Mouse (Mus musculus): ENCODE measurements around the gene Creb3l2.

The Creb3l2 gene

DNA sequence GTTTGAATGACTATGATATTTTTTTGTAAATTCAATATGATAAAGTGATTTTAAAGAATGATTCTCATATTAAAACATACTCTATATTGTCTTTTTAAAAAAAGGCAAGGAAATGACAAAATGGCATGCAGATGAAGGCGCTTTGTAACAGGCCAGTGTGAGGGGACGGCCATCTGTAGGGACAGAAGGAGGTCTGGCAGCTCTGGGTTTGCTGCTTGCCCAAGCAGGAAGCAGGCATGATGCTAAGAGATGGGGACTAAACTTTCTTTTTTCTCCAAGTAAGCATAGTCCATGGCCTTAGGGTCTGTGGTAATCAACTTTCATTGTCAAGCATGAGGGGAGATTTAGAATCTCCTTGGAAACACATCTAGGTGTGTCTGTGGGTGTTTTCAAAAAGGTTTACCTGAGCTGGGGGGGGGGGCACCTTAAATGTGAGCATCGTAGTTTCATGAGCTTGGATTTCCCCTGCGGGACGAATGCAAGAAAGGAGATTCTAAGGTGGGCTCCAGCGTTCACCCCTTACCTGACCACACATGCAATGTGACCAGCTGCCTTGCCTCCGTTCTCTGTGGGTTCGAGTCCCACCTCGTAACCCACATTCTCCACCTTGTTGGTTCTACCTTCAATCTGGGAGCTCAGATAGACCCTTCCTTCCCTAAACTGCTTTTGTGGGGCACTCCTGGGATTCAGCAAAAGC, 115.9 kb downstream of the Creb3l2 start:
- no peak for DNase-seq (ENCODE audit: extremely low spot score)

DNA sequence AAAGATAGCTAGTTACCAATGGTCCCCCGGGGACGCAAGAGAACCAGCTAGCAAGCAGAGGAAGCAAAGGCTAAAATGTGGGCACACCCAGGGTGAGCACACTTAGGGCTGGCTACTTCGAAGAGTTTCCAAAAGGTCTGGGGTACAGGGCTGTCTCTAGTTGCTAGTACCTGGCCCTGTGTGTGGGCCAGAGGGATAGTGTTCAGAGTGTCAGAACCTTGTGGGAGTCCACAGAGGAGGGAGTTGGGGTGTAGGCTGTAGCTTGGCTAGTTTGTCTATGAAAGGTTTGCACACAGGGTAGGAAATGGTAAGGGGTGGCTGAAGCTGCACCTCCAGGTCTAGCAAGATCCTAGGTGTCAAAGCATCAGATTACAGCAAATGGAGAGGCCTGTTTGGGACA, 116.9 kb downstream of the Creb3l2 start:
- no peak for DNase-seq (ENCODE audit: extremely low spot score)

DNA sequence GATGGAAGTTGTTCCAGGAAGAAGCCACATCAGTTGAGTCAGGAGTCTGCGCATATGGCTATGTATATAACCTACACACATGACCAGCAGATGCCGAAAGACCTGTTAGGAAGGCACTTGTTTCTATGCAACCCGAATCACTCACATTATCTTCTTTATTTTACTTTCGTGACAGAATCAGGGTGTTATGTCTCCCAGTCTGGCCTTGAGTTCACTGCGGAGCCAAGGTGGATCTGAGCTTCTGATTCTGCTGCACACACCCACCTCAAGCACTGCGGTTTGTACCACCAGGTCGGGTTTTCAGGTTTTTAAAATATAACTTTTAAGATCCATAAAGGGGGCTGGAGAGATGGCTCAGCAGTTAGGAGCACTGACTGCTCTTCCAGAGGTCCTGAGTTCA, 119.3 kb downstream of the Creb3l2 start:
- no peak for DNase-seq (ENCODE audit: extremely low spot score)

DNA sequence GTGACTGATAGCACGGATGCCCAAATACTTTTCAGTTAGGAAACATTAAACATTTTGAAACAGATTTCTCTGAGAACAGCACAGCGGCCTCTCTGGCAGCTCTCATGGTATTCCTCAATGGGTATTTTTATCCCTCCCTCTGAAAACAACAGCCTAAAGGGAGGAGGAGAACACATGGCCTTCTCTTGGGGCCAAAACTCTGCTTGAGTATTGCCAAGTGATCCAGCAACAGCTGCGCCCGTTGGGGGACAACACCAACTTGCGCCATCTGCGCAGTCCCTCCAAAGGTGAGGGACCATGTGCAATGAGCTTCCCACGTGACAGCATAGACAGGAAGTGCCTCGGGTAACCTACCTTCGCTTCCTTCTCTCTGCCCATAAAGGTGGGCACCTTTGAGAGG, 119.9 kb downstream of the Creb3l2 start:
- no peak for DNase-seq (ENCODE audit: extremely low spot score)

DNA sequence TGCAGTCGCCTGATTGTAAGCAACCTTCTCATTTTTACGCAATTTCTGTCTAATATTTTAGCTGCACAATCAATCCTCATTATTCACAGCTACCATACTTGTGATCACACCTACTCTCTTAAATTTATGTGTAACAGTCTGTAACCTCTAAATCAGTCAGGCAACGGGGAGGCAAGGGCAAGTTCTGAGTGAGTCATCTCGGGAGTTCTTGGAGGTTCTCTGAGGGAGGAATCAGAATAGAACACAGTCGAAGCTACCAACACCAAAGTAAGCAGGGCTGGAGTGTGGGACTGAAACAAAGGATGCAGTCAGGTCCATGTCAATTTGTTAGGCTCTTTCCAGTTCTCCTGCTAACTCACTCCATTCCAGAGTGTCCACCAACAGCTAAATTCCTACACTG, 124.0 kb downstream of the Creb3l2 start:
- DNase-seq (ENCODE audit: extremely low spot score) = no peak

DNA sequence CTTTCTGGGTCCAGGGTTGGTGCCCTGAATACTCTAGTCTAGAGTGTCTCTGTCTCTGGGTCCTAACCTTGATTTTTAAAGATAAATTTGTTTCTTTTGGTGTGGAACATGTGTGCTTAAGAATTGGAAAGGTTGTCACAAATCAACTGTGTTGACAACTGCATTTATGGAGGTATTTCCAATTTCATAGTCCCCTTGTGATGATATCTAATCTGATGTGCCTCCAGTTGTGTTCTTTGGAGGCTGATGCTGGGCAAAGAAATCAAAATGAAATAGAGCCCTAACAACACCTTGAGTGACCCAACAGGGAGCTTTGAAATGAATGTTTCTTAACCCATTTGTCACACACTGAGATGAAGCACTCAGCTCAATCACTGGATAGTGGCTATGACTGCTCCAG, 126.5 kb downstream of the Creb3l2 start:
- DNase-seq (ENCODE audit: extremely low spot score) = no peak

DNA sequence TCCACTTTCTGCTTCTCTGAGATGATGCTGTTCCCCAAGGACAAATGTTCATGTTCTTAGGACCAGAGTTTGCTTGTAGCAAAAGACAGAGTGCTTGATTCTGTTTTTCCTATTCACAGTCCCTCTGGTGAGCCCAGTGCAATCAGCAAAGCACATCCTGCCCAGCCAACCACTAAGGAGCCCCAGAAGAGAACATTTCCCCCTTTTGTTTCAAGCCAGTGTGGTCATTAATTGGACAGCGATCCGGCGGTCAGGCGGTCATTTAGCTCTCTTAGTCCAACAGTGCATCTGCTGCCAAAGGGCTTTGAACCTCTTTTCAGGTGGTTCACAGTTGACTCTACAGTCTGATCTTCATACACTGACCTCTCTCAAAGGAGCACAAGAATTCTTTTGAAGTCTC, 131.3 kb downstream of the Creb3l2 start:
- no peak for DNase-seq (ENCODE audit: extremely low spot score)

DNA sequence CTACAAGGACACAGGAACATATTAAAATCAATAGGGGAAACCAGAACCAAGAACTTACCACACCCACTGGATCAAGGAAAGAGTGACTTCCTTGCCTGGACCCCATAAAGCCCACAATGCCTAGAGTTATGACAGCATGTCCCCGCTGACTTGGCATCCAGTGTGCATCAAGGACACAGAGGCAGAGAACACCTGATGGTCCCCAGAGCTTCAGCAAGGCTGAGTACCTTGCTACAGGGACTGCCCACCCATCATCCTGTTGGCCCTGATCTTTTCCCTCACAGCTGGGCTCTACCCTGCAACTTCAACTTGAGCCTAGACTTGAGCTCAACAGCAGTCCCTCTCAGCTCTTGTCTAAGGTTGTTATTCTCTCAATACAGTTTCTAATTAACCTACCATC, 135.3 kb downstream of the Creb3l2 start:
- no peak for DNase-seq (ENCODE audit: extremely low spot score)

DNA sequence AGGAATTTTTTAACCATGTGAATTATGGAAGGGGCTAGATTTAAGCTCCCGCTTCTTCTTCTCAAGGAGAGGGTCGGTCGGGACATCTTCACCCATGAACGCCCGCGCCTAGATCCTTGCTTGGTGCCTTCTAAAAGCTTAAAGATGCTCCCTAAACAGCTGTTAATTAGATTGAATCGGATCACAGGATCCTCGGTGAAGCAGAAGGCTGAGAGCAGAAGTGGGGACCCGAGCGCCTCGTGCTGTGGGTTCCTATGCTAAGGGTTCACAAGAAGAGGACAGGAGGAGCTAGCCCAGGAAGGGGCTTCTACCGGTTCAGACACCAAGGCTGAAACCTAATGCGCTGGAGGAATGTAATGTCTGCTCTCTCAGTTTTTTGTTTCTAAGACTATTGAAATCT, 141.5 kb downstream of the Creb3l2 start:
- no peak for DNase-seq (ENCODE audit: extremely low spot score)

DNA sequence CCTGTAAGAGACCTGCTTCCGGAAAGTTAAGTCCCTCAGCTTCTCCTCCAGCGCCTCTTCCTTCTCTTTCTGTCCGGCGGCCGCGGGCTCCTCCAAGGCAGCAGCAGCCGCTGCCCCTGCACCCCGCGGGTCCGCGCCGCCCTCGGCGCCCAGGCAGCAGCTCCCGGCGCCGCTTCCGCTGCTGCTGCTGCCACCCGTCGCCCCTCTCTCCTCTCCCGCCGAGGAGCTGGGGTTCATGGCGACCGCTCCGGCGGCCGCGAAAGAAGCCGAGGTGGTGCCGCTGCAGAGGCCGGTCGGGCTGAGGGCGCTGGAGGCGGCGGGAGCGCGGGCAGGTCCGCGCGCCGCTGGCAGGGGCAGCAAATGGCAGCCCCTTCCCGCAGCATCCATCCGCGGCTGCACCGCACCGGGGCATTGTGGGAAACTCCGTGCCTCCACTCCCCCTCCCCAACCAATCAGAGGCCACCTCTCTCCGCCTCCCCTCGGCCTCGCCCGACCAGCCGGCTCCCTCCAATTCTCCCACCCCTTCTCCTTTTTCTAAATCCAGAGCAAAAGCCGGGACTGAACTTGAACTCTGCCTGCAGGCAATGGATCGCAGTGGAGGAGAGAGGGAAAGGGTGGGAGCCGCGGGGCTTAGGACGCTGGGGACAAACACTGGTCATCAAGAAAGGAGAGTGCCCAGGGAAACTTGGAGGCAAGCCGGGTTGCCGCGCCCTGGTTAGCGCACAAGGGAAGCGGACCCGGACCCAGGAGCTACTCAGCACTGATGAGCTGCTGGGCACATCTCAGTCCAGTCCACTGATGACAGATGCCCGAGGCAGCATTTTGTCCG, 142.2 kb downstream of the Creb3l2 start, which contains the start of gene Dgki:
TSS of gene Dgki (minus strand) at position 623 of the 829 bp plus-strand sequence.
- DNase-seq (ENCODE audit: extremely low spot score) = peak; percentile 66

DNA sequence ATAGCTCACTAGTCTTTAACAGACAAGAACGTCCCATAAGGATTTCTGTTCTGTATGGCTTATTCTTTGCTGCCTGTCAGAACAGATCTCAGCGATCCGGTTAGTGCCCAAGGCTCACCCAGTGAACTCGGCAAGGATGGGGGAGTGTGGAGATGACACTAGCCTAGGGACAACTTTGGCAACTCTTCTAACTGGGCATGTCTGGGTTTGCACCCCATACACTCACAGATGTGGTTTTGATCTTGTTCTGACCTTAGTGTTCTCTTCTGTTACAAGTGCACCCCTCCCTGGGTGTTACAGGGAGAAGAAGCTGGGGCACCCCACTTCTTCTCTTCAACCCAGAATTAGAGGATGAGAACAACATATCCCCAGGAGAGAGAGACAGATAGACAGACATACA, 143.0 kb downstream of the Creb3l2 start:
- DNase-seq (ENCODE audit: extremely low spot score) = no peak

DNA sequence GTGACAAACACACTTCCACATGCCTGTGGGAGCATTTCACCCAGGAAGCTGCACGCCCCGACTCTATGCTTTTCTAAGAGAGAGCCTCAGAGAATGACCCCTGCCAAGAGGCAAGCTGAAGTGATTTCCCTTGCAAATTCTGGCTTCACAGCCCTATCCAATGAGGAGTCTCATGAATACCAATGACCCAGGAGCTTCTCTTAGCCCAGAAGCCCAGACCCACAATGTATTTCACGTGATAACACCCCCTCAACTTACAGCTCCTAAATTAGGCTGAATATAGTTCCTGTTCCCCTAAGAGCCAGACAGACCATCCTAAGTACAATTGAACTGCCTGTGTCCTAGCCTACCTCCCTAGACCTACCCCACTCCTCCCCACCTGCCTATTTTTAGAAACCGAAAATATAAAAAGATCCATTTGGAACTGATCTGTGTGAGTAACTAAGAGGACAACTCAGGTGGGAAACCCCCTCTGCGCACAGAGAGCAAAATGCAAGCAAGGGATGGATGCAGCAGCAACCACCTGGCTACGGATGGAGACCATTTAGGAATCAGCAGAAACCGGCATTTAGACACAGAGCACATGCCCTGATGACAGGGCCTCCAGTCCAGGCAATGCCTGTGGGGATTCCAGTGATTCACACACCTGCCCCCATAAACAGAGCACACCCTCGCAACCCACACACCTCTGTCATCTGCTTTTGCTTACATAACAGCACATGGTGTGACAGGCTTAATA, 144.0 kb downstream of the Creb3l2 start:
- DNase-seq (ENCODE audit: extremely low spot score) = no peak

DNA sequence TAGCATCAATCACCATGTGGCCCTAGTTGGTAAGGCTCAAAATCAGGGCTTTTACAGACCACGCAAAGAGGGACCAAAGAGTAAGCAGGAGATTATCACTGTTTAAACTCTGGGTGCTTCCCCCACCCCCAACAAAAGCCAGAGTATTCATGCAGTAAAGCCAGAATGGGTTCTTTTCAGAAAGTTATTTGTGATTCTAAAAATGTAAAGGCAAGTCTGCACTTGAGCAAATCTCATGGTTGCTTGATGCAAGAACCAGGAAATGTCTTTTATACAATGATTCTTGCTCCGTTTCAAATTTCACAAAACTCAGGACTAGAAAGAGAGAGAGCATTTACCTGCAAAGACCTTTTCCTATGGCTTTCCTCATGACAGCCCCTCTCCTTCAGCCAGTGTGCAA, 149.9 kb downstream of the Creb3l2 start:
- no peak for DNase-seq (ENCODE audit: extremely low spot score)

DNA sequence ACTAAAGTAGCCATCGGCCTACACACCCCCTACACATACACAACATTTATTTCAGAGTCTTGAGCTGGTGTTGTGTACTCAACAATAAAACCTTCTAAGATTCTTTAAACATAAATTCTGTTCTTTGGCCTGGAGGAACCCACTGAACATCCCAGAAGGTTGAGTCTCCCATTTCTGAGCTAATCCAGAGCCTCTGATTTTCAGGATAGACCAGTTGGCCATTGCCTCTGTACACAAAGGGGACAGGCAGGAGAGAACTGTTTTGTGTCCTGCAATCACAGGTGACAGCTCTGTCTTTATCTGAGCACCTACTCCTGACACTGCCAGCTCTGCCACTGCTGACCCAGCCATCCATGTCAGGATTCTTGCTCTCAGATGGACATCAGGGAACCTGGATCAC, 150.8 kb downstream of the Creb3l2 start:
- DNase-seq (ENCODE audit: extremely low spot score) = no peak

DNA sequence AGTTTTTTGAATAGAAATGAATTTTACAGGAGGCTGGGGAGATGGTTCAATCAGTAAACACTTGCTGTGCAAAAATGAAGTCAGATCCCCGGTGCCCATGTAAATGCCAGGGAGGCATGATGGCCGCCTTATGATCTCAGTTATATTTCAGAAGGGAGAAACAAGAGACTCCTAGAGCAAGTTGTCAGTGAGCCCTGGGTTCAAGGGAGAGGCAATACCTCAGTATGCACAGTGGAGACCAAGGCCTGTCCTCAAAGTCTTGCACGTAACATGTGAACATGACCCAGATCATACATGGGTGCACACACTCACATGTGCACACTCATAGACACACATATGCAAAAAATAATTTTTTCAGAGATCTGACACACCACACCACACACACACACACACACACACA, 151.3 kb downstream of the Creb3l2 start:
- DNase-seq (ENCODE audit: extremely low spot score) = no peak

DNA sequence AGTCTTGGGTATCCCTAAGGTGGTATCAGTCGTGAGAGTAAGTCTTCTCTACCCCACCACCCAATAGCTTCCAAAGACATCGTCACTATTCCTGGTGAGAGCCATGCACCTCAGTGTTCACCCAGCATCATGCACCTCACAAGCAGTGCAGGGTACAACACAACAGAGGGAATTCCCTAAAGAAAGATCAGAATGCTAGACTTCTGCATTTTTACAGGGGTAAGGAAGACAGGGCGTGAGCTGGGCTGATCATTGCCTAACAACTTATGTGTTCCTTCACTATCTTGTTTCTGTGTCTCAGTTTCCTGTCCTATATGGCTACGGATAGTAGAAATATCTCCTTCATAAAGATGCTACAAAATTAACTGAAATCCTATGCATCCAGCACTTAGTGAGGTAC, 155.8 kb downstream of the Creb3l2 start:
- DNase-seq (ENCODE audit: extremely low spot score) = no peak

DNA sequence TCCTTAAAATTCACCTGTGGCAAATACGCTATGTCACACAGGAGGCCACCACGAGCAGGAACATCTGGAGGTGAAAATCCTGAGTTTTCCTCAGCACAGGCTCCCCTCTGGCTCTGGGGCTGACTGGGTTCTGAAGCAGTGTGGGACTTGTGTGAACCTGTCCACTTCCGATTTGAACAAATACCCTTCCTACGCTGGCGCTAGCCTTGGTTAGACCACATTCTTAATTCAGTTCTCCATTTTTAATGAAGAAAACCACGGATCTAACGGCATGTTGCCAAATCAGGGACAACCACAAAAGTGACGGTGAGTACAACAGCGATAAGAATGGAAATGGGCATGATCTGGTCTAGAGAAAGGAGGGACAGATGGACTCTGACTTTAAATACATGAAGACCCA, 157.1 kb downstream of the Creb3l2 start:
- no peak for DNase-seq (ENCODE audit: extremely low spot score)

DNA sequence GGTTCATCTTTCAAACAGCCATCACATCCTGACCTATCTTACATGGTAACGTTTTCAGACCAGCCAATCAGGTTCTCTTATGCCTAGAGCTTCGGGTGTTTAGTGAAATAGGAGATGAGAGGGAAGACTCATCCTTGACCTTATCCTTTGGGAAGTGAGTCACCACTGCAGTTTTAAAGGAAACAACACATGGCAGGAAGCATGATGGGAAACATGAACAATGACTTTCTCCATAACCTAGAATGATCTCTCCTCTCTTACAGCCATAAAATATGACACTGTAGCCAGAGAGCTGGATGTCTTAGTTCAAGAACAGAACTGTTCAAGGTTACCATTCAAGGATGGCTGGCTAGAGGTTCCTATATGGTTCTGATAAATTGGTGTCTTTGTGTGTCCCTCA, 158.6 kb downstream of the Creb3l2 start:
- no peak for DNase-seq (ENCODE audit: extremely low spot score)

DNA sequence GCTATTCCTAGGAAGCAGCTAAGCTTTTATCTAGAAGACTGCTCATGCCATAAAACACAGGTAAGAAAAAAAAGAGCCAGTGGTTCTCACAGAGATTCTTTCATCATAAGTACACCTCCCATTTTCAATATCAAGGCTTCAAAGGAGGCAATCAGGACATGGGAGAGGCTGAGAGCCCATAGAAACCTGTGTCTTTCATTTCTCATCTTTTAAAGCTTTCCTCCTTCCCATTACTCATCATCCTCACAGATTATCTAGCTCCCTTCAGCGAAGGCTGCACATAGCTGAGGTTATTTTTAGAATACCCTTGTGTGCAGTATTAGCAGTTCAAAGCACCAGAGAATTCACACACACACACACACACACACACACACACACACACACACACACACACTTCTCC, 159.3 kb downstream of the Creb3l2 start:
- DNase-seq (ENCODE audit: extremely low spot score) = no peak

Measured in embryo, embryonic 9.5 days (tissue).